Mouse (Mus musculus) right cerebral cortex, adult 18-20 months (tissue): ENCODE results near the gene Cd300ld3.

Source experiments
- DNase-seq: peaks from one replicate; pipeline ENCODE4 v3.0.0; 2022; ENCODE audit warnings: mixed read lengths

Gene Cd300ld3

DNA sequence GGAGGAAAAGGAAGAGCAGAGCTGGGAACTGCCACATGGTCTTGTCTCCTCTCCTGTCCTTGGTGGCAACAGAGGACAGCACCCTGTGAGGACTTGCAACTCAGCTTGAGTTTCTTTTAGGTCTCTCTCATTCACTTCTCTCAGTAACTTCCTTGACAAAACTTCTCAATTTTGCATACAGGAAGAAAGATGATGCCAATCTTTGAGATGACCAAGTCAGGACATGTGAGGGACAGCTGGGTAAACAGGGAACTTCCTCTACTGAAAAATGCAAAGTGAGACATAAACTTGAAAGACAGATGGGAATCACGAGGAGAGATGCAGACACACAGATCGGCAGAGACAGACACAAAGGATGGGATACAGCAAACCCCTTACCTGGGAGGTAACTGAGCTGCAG is at the start of gene Cd300ld3:
Gene Cd300ld3 (minus strand): TSS at position 151 of the 400 bp plus-strand sequence.
- no peak for DNase-seq

GRCm38 (mm10) chr11:115092140-115092539 is 43.9 kb upstream of the Cd300ld3 start:
- no peak for DNase-seq

DNA sequence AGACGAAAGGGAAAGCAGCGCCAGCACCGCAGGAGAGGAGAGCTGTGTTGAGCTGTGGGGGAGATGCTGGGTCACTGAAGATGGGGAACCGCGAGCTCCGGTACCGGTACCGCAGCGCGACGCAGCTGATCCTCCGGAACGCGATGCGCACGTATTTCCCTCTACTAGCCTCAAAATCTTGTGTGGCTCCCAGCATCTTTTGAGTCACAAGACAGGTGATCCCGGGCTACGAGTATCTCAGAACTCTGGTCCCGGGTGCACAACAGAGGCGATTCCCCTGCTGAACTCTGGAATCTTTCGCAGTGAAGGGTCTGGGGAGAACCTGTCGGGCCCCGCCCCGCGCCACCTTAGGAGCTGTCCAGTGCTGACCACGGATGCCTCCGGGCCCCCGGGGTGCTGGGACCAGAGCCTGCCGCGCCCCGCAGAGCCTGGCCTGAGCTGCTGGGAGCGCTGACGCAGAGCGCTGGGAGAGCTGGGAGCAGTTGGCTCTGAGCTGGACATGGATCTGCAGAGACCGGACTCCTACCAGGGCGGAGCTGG is 43.2 kb upstream of the Cd300ld3 start, which contains the start of gene Rab37:
Gene Rab37 (plus strand): TSS at position 70 of the 540 bp plus-strand sequence.
- DNase-seq: peak; percentile 17

GRCm38 (mm10) chr11:115089853-115090252 is 41.6 kb upstream of the Cd300ld3 start:
- no peak for DNase-seq

GRCm38 (mm10) chr11:115086213-115086612 is 38.0 kb upstream of the Cd300ld3 start:
- no peak for DNase-seq

DNA sequence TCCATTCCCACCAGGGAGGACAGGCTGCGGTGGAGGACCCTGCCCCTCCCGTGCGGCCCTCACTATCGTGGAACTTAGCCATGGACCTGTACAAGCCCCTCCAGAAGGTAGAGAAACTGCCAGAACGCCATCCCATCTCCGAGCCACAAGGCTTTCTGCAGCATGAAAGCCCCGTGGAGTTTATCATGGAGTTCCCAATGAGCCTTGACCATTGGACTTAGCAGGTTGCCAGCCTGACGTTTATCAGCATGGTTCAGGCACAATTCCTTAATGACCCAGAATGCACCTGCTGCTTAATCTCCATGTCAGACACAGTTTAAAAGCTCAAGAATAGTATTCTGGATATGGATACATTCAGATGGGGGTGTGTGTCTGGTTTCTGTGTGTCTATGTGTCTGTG is 36.9 kb upstream of the Cd300ld3 start:
- DNase-seq: no peak

- DNase-seq: no peak
Measured at GRCm38 (mm10) chr11:115084595-115084994, 36.4 kb upstream of the Cd300ld3 start.

GRCm38 (mm10) chr11:115083376-115084139 is 35.3 kb upstream of the Cd300ld3 start:
- peak; percentile 70 for DNase-seq

DNA sequence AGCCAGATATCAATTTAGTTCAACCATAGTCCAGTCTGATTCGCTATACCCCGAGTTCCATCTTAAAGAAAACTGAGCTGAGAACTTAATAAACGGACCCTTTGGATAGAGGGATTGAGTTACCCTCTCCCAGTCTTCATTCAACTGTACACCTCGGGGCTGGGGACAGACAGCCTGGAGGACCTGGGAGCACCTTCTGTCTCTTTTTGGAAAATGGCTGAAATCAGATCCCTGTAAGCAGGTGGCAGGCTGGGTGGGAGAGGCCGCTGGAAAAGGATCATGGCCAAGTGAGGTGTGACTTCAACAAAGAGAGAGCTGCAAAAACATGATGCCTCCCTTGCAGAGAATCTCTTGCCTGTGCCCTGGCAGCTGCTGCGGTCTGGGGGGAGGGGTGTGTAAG is 34.0 kb upstream of the Cd300ld3 start:
- no peak for DNase-seq

GRCm38 (mm10) chr11:115081373-115081772 is 33.2 kb upstream of the Cd300ld3 start:
- DNase-seq: no peak

- DNase-seq: peak; percentile 32
Measured at GRCm38 (mm10) chr11:115080886-115081285, 32.7 kb upstream of the Cd300ld3 start.

GRCm38 (mm10) chr11:115078680-115079079 is 30.5 kb upstream of the Cd300ld3 start:
- no peak for DNase-seq

DNA sequence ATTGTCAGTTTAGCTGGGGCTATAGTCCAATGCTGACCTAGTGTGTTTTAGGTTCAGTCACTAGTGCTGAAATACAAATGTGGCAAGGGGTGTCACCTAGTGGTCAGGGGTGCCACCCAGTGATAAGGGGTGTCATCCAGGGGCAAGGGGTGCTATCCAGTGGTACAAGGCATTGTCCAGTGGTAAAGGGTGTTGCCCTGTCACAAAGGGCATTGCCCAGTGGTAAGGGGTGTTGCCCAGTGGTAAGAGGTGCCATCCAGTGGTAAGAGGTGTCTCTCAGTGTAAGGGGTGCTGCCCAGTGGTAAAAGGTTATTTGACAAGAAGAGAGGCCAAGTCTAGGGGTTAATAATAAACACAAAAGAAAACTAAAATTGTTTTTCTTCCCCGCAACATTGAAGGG is 29.2 kb upstream of the Cd300ld3 start:
- DNase-seq: no peak

DNA sequence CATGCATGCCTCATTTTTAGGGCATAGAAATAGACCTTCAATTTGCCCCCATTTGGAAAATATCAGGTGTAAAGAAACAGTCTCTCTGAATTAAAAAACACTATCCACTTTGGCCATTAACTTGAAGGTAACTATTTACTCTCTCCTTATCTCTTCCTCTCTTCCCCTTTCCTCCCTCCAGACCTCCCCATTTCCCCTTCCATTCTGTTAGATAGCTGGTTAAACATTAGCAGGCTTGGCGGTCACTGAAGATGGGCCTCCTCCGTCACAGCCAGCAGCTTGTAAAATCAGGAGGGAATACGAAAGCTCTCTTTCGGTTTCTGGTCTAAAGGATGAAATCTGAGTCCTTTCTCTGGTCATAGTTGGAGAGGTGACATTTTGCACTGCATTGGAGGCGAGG is 27.6 kb upstream of the Cd300ld3 start:
- no peak for DNase-seq

DNA sequence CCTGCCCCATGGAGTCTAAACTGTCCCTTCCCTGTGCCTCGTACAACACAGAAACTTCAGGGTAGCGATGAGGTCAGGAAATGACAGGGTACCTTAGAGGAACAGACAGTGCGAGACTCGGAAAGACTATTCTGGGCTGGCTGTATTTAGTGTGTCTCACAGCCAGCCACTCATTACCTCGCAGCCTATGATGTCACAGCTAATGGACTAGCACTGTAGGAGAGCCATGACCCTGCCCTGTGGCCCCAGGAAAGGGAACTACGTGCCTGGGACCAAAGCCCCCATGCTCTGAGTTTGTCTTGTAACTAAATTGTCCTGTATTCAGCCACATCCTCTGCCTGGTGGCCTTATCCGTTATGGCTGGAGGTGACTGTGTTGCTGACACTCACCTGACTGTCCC is 27.2 kb upstream of the Cd300ld3 start:
- DNase-seq: no peak

GRCm38 (mm10) chr11:115073002-115073401 is 24.8 kb upstream of the Cd300ld3 start:
- peak; percentile 8 for DNase-seq

GRCm38 (mm10) chr11:115071631-115072294 is 23.6 kb upstream of the Cd300ld3 start:
- no peak for DNase-seq

DNA sequence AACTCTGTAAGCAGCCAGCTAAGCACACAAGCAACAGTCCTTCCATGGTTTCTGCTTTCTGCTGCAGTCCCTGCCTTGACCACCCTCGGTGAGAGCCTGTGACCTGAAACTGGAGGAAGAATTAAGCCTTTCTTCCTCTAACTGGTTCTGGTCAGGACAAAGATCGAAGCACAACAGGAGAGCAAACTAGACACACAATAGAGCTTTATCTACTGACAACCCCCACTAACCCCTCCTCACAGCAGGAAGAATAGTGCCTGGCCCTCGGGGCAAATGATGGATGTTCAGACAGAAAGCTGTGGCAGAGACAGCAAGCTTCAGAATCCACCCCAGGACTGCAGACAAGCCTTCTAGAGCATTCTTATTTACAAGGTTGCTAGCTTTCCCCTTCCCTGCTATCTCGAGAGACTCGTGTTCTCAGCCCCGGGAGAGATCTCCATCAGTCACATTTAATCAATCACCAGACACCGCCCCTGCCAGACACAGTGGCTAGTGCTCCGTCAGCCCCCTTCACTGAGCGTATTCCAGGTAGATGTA is 22.9 kb upstream of the Cd300ld3 start:
- DNase-seq: no peak

- no peak for DNase-seq
Measured at GRCm38 (mm10) chr11:115066768-115067167, 18.6 kb upstream of the Cd300ld3 start.

- DNase-seq: no peak
Measured at GRCm38 (mm10) chr11:115062077-115062476, 13.9 kb upstream of the Cd300ld3 start, which contains the start of gene Cd300e. TSS of gene Cd300e (minus strand) at chr11:115062177.

GRCm38 (mm10) chr11:115059797-115060196 is 11.6 kb upstream of the Cd300ld3 start:
- DNase-seq: no peak

- no peak for DNase-seq
Measured at GRCm38 (mm10) chr11:115058701-115059100, 10.5 kb upstream of the Cd300ld3 start.

GRCm38 (mm10) chr11:115054537-115054936 is 6.3 kb upstream of the Cd300ld3 start:
- no peak for DNase-seq

DNA sequence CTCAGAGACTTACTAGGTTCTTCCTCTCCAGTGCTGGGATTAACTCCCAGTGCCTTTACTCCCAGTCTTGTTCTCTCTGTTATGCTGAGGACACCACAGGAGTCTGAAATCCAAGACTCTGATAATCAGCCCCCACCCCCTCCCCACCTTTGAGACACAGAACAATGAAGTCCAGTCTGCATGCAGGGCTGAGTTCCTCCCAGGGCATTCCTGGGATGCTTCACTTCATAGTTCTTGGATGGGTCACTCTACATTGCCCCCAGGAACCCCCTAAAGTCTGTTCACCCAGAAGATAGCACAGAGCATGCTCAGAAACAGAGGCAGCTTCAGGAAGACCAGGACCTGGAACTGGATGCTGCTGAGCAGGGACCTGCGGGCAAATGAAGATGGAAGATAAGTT is 4.8 kb upstream of the Cd300ld3 start:
- DNase-seq: no peak
